Mouse (Mus musculus) right cerebral cortex, postnatal 36 days (tissue): ENCODE data around the gene Anpep.

Experiments used
- DNase-seq, 2 experiments: peaks; one replicate each; pipeline ENCODE4 v3.0.0; 2022; ENCODE audit warnings: low spot score in 2 of 2, mixed read lengths in 1 of 2

Anpep gene

GRCm38 (mm10) chr7:79860811-79861210, at the start of gene Anpep:
Gene Anpep (minus strand): TSS chr7:79861059.
- DNase-seq = no peak

- no peak for DNase-seq
These were observed 46.5 kb upstream of the Anpep start for GRCm38 (mm10) chr7:79907356-79907755.

GRCm38 (mm10) chr7:79906914-79907313, 46.1 kb upstream of the Anpep start:
- no peak for DNase-seq

DNA sequence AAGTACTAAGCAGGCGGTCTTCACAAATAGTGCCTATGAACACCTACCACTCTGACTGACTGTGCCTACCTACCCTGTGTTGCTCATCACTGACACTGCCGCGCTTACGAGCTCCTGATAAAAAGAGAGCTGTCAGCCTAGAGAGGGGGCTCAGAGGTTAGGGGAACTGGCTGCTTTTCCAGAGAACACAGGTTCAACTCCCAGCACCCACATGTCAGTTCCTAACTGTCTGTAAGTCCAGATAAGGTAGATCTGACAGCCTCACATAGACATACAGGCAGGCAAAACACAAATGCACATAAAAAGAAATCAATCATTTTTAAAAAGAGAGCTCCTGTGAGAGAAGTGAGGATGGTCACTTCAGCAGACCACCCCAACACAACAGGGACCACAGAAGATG, 44.3 kb upstream of the Anpep start:
- DNase-seq = no peak

- no peak for DNase-seq
These were observed 42.4 kb upstream of the Anpep start for GRCm38 (mm10) chr7:79903160-79903792.

GRCm38 (mm10) chr7:79900753-79901152, 39.9 kb upstream of the Anpep start:
- no peak for DNase-seq

DNA sequence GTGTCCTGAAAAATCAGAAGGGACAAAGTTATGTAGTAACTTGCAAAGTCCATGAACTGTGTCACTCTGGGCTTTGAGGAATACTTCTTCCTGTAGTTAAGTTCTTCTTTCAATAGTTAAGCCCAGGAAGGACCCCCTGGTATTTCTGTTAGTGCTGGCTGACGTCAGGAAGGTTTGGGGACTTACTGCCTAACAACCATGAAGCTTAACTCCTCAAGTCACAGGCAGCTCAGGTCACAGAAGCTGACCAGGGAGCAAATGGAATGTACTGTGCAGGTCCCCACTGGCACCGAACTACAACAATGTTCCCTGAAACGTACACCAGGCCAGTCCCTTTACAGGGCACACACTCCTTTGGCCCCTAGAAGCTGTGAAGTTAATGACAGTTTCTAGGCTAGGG, 34.4 kb upstream of the Anpep start:
- DNase-seq = no peak

- no peak for DNase-seq
These were observed 33.9 kb upstream of the Anpep start for GRCm38 (mm10) chr7:79894790-79895189.

DNA sequence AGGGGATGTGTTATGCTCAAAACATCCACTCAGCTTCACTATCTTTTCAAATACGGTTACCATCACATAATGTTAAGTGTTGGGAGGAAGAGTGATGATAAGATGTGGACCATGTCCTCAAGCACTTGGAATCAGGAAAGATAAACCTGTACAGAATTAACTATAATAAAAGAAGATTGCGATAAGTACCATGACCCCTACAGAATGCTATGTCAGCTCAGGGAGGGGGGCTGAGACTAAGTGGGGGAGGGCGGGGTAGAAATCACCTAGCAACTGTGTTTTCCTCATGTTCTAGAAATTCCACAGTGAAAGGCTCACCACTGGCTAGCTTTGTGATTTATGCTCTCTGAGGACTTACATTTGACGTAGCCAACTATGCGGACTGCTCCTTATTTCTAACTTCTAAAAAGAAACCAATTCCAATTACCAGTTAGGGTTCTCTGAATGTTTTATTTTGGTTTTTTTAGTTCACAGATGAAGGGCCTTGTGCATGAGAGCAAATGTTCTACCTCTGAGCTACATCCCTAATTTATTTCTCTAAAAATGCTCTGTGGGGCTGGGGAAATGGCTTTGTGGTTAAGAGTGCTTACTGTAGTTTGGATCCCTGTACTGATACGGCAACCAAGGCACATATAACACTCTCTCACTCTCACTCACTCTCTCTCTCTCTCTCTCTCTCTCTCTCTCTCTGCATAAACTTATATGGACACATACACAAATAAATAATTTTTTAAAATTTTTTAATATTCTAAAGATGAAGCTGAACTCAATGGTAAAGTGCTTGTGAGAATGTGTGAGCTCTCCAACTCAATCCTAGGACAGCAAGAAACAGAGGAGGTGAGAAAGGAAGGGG, 31.9 kb upstream of the Anpep start:
- DNase-seq = no peak

GRCm38 (mm10) chr7:79890436-79891221, 29.8 kb upstream of the Anpep start:
- DNase-seq = no peak

- DNase-seq = no peak
These were observed 27.7 kb upstream of the Anpep start for GRCm38 (mm10) chr7:79888603-79889002.

DNA sequence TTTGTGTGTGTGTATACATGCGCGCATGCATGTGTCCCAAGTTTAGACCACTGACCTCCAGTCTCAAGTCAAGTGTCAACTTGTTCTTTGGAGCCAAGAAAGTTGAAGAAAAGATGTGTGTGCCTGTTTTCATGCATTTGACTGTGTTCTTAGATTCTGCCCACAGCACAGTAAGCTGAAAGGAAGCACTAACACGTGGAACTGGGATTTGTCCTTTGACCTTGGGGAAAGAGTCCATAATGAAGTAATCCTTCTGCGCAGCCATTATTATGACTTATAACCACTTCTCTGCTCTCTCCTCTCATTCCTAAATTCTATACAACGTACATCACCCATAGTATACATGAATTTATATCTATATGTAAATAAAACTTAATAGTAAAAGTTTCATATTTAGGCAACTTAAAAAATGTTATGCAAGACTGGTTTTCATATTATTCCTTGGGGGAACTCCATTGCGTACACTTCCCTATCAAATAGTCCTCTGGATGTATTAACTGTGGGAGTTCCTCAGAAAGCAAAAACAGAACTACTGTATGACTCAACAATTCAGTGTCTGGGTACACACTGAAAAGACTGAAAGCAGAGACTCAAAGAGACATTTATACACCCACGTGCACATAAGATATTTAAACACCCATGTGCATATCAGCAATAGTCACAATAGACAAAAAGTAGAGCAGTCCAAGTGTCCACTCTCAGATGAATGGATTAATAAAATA, 22.9 kb upstream of the Anpep start:
- no peak for DNase-seq

DNA sequence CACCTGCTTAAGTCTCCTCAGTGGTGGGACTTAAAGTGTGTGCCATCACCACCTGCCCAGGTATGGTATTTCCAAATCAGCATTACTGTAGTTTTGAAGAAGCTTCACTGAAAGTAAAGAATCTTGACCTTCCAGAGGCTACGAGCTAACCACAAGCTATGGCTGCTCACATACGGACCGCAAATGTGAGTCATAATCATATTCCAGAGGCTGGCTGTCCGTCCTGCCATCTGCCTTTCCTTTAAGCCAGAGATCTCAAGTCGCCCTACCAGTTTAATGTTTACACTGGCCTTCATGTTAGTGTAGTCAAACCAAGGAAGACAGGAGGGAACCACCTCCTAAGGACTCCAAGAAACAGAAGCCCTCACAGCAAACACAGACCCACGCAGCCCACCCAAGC, 21.0 kb upstream of the Anpep start:
- no peak for DNase-seq

DNA sequence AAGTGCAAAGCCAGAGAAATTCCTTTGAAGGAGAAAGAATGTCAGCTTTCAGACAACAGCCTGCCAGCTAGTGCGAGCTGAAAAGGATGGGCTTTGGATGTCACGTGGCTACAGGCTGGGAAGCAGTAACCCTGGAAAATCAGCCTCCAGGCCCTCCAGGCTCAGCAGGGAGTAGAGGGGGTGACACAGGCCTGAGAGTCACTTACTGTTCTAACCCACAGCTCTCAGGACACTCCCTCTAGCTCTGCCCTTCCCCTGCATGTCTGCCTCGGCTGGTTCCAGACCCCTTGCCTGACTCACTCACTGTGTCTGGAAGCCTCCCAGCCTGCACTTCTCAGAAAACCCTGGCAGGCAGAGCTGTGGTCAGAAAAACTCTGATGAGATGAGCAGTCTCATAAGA, 20.1 kb upstream of the Anpep start:
- DNase-seq = no peak

DNA sequence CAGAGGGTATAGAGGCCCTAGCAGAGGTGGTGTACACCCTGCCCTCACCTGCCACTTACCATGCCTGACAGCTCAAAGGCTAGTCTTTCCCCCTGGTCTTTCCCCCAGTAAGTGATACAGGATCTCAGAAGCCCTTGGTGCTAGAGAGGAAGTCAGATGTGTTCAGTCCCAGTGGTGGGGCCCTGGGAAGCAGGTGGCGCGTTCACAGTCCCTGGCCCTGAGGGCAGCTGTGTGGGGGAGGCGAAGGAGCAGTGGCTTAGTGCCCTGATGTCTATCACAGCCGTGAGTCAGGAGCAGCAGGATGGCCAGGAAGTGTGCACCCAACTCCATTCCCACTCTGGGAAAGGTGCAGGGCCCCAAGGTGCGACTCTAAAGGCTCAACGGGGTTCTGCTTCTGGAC, 19.2 kb upstream of the Anpep start:
- DNase-seq = no peak

- DNase-seq = no peak
These were observed 17.7 kb upstream of the Anpep start for GRCm38 (mm10) chr7:79878455-79879025.

GRCm38 (mm10) chr7:79873407-79873806, 12.5 kb upstream of the Anpep start:
- DNase-seq = no peak

DNA sequence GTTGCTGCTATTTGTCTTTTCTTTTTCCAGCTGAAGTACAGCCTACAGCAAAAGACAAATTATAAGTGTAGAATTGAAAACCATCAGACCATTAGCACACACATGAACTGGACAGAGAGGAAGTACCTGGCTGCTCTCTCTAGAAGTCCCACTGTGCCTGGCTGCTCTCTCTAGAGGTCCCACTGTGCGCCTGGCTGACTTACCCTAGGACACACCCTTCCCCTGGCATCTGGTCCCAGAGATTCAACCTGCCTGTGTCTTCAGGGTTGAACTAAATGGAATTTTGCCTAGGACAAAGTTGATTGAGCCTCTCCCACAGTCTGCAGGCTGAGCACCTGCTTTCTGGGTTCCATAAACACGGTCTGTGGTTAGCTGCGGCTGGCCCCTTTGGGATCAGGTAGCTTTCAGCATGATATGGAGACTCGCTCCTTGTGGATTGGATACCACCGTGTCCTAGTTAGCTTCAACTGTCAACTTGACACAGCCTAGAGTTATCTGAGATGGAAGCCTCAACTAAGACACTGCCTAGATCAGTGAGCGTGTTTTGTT, 11.0 kb upstream of the Anpep start:
- DNase-seq = no peak

GRCm38 (mm10) chr7:79869072-79869719, 8.3 kb upstream of the Anpep start:
- no peak for DNase-seq

GRCm38 (mm10) chr7:79868475-79868874, 7.6 kb upstream of the Anpep start:
- no peak for DNase-seq

DNA sequence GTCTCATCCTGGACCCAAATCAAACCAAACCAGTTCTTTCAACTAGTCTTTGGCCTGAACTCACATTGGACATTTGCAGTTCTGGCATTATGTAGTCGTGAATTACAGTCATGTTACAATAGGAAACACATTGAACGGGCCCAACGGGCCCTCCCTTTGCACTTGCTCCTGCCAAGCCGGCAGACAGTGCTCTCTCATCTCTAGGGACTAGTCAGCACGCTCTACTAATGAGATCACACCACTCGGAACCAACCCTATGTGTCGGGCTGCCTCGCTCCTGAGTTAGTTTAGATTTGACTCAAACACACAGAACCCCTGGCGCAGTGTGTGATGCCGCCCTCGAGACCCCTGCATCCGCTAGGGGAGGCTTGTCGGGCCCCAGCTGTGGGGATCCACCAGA, 7.0 kb upstream of the Anpep start:
- DNase-seq = no peak
